Mouse (Mus musculus) liver, adult 2 months (tissue): ENCODE measurements at regions not wholly inside any gene's neighbourhood (a gene's known extent, or its start where the extent isn't known, plus 50 kb on each side); places are given as distances from the start of the nearest gene placed in this dataset.

Experiments
- CTCF ChIP-seq: fragments of 200-500 bp; IDR thresholded peaks from 2 replicates; pipeline ENCODE4 v1.5.1; 2011; ENCODE audit warnings: low read depth, low read length, control low read depth
- POLR2A ChIP-seq: fragments of 200-500 bp; IDR thresholded peaks from 2 replicates; pipeline ENCODE4 v1.6.1; 2011; ENCODE audit warnings: low read length, control low read depth; ENCODE audit not compliant: insufficient read depth; ENCODE audit errors: extremely low read depth

GRCm38 (mm10) chr4:124223646-124224500, 306.1 kb upstream of the 4930535I16Rik start:
- TF ChIP-seq CTCF (no peak), POLR2A (no peak)
